7 mouse cellular contexts compared by ENCODE assay signal in the genomic region with DNA sequence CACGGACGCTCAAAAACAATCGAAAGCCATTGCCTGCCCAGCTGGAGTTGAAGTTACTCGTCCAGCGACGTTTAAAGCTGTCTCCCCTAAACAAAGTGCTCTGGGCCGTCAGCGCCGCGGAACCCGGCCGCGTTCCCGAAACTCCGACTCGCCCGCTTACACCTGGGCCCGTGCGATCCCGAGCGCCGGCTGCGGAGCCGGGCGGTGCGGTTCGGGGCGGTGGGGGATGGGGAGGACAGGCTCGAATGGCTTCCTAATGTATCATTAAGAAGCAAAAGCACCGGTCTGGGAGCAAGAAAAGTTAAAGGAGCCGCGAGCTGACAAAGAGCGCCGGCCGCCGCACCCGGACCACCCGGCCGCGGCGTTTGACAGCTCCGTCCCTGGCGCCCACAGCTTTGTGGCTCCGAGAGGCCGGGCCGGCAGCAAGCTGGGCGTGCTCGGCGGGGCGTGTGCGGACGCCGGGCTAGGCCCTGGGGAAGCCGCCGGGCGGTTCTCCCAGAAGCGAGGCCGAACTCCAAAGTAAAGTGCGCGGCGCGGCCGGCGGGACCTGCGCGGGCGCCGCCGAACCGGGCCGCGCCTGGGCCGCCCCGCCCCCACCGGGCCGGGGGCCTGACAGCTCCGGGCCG. TPM values are rescaled to one million over a fixed set of nuclear protein-coding genes. Genes with fewer than 3 reads are reported as not detected.
DNase-seq lines count a peak whose midpoint lies in the region; ATAC-seq lines count a peak whose summit lies in the region.

No protein-coding gene starts in this region.

- peak overlapping the region; percentile 91 for H3K9ac ChIP-seq in limb, embryonic 12.5 days (replicated peaks)
- H3K9ac ChIP-seq in midbrain, embryonic 14.5 days (replicated peaks; ENCODE audit: low read length), result peak overlapping the region; percentile 97

- peaks cover 18% of the 10 kb centered on the region for H3K4me1 ChIP-seq in limb, embryonic 12.5 days (replicated peaks)
- H3K4me1 ChIP-seq in midbrain, embryonic 14.5 days (ENCODE audit: control insufficient read depth, insufficient read depth, low read length), result peaks cover 18% of the 10 kb centered on the region

- peak overlapping the region; percentile 75 for H3K4me2 ChIP-seq in limb, embryonic 12.5 days
- H3K4me2 ChIP-seq in midbrain, embryonic 14.5 days (ENCODE audit: low read length), result peak overlapping the region; percentile 85

- H3K27ac ChIP-seq in limb, embryonic 12.5 days, result peak overlapping the region; percentile 98
- H3K27ac ChIP-seq in midbrain, embryonic 14.5 days (replicated peaks; ENCODE audit: low read depth, low read length), result peak overlapping the region; percentile 99

- no peaks in the 10 kb centered on the region for H3K9me3 ChIP-seq in limb, embryonic 12.5 days
- no peaks in the 10 kb centered on the region for H3K9me3 ChIP-seq in midbrain, embryonic 14.5 days (ENCODE audit: control insufficient read depth, low read length)

- WGBS in limb, embryonic 12.5 days, result under 1% methylated on average over 72 of the region's 78 CpGs
- under 1% methylated on average over 78 of the region's 78 CpGs for WGBS in midbrain, embryonic 14.5 days

- intact Hi-C loops in gastrocnemius, postnatal 14 days (cut with DNase I; ENCODE audit: low total_unique reads), result no loop called here

- H3K27me3 ChIP-seq in limb, embryonic 12.5 days, result no peaks in the 10 kb centered on the region; the same call in 1 of the 2 replicates
- no peaks in the 10 kb centered on the region for H3K27me3 ChIP-seq in midbrain, embryonic 14.5 days (ENCODE audit: control insufficient read depth, insufficient read depth, low read length)

- ATAC-seq in limb, embryonic 12.5 days (ENCODE audit: insufficient number of reproducible peaks, insufficient read depth, low FRiP score, low TSS enrichment, low read depth), result no peak
- ATAC-seq in midbrain, embryonic 14.5 days (ENCODE audit: low FRiP score, low TSS enrichment), result peak; percentile 10

- no peaks in the 10 kb centered on the region for H3K36me3 ChIP-seq in limb, embryonic 12.5 days
- H3K36me3 ChIP-seq in midbrain, embryonic 14.5 days (ENCODE audit: control insufficient read depth, insufficient read depth, low read length), result no peaks in the 10 kb centered on the region

- DNase-seq in adrenal gland, adult 8-10 months, result peak; percentile 31
- DNase-seq in embryo, embryonic 11 days, result peak; percentile 78
- DNase-seq in gastrocnemius, postnatal 14 days, result peak; percentile 75
- DNase-seq in kidney, adult 11 months, result peak; percentile 53
- peak; percentile 73 for DNase-seq in midbrain, embryonic 14.5 days
- DNase-seq in spleen, postnatal 36 days (ENCODE audit: low spot score in 2 of 2), result peak; percentile 35 to 43

- H3K4me3 ChIP-seq in limb, embryonic 12.5 days (replicated peaks), result peak overlapping the region; percentile 91
- peak overlapping the region; percentile 97 for H3K4me3 ChIP-seq in midbrain, embryonic 14.5 days (replicated peaks; ENCODE audit: low read depth, low read length)

RNA-seq across cellular contexts. Expression of gene Kmt2c, which starts 0.8 kb away (rescaled TPM):
- total RNA-seq in adrenal gland, adult 8-10 months (2022), result 10 to 100 TPM; 48.3 to 91.2 (median 68.8) TPM
- total RNA-seq in gastrocnemius, postnatal 14 days (2021), result 10 to 100 TPM; 24.9 to 27.6 TPM
- 16.8 and 16.9 TPM in 2 replicates for polyA plus RNA-seq in limb, embryonic 12.5 days (2016; fragmentation: Nextera tagmentation; extraction: Ambion mirVana)
- polyA plus RNA-seq in midbrain, embryonic 14.5 days (2014; fragmentation: Nextera tagmentation; extraction: Ambion mirVana), result 30.2 and 32.8 TPM in 2 replicates

RNA-seq across cellular contexts. Expression of gene Cct8l1, which starts 18.0 kb away (rescaled TPM):
- total RNA-seq in adrenal gland, adult 8-10 months (2022), result under 1 TPM in 2 of 4 experiments, not detected in 2; 0.13 to 0.14 TPM
- not detected for total RNA-seq in gastrocnemius, postnatal 14 days (2021)
- polyA plus RNA-seq in limb, embryonic 12.5 days (2016; fragmentation: Nextera tagmentation; extraction: Ambion mirVana), result not detected in 2 replicates
- polyA plus RNA-seq in midbrain, embryonic 14.5 days (2014; fragmentation: Nextera tagmentation; extraction: Ambion mirVana), result 0.22 TPM in 1 of 2 replicates, not detected in the other
